Mouse (Mus musculus) E14TG2a.4 (cell line): ENCODE results near the gene Plekhm2.

Experiments used
- H3K27me3 ChIP-seq: 2 replicates; pipeline ENCODE4 v1.6.1; 2014; ENCODE audit warnings: low read length, control low read depth; ENCODE audit not compliant: insufficient read depth
- H3K36me3 ChIP-seq: 2 replicates; pipeline ENCODE4 v1.6.1; 2014; ENCODE audit warnings: low read length, control low read depth; ENCODE audit not compliant: insufficient read depth
- H3K4me1 ChIP-seq: replicated peaks from 2 replicates; pipeline ENCODE4 v1.6.1; 2014; ENCODE audit warnings: low read depth, low read length, control low read depth
- H3K4me3 ChIP-seq: replicated peaks from 2 replicates; pipeline ENCODE4 v1.5.1; 2014; ENCODE audit warnings: mild to moderate bottlenecking, low read length
- H3K9me3 ChIP-seq: 2 replicates; pipeline ENCODE4 v1.6.1; 2014; ENCODE audit warnings: low read length, control low read depth
- CTCF ChIP-seq: conservative IDR thresholded peaks from 2 replicates; pipeline ENCODE4 v1.5.1; 2014; ENCODE audit warnings: low read length
- NANOG ChIP-seq: IDR thresholded peaks from 2 replicates; pipeline ENCODE4 v1.6.1; 2014; ENCODE audit warnings: borderline replicate concordance, low read length, mixed read lengths
- POU5F1 ChIP-seq: IDR thresholded peaks from 2 replicates; pipeline ENCODE4 v1.6.1; 2014; ENCODE audit warnings: low read length, borderline replicate concordance

Plekhm2 gene

GRCm38 (mm10) chr4:141595138-141595537, 69.6 kb downstream of the Plekhm2 start:
- Histone ChIP-seq H3K4me3 (peak overlapping the region; percentile 96), H3K36me3 (peaks cover 72% of the 10 kb centered on the region), H3K4me1 (peaks cover 78% of the 10 kb centered on the region), H3K9me3 (no peaks in the 10 kb centered on the region), H3K27me3 (no peaks in the 10 kb centered on the region)
- TF ChIP-seq CTCF (no peak), NANOG (no peak), POU5F1 (no peak)

- Histone ChIP-seq H3K4me3 (no peak overlapping the region), H3K9me3 (no peaks in the 10 kb centered on the region), H3K36me3 (peaks cover 100% of the 10 kb centered on the region), H3K4me1 (peaks cover 91% of the 10 kb centered on the region), H3K27me3 (no peaks in the 10 kb centered on the region)
- TF ChIP-seq CTCF (peak; percentile 94), POU5F1 (no peak), NANOG (no peak)
These were observed 73.2 kb downstream of the Plekhm2 start for GRCm38 (mm10) chr4:141591547-141591946.

- TF ChIP-seq CTCF (no peak), POU5F1 (no peak), NANOG (no peak)
- no peaks in the 10 kb centered on the region for H3K27me3 ChIP-seq
- peaks cover 97% of the 10 kb centered on the region for H3K36me3 ChIP-seq
- H3K4me3 ChIP-seq: no peak overlapping the region
- no peaks in the 10 kb centered on the region for H3K9me3 ChIP-seq
- peaks cover 62% of the 10 kb centered on the region for H3K4me1 ChIP-seq
These were observed 80.8 kb downstream of the Plekhm2 start for GRCm38 (mm10) chr4:141583919-141584318.

GRCm38 (mm10) chr4:141581051-141581450, 83.6 kb downstream of the Plekhm2 start:
- H3K9me3 ChIP-seq: no peaks in the 10 kb centered on the region
- H3K4me1 ChIP-seq: peaks cover 68% of the 10 kb centered on the region
- H3K4me3 ChIP-seq: no peak overlapping the region
- peaks cover 94% of the 10 kb centered on the region for H3K36me3 ChIP-seq
- H3K27me3 ChIP-seq: no peaks in the 10 kb centered on the region
- TF ChIP-seq POU5F1: no peak
- no peak for TF ChIP-seq CTCF
- TF ChIP-seq NANOG: no peak

GRCm38 (mm10) chr4:141578833-141579232, 85.9 kb downstream of the Plekhm2 start:
- no peaks in the 10 kb centered on the region for H3K9me3 ChIP-seq
- peaks cover 72% of the 10 kb centered on the region for H3K36me3 ChIP-seq
- H3K4me1 ChIP-seq: peaks cover 70% of the 10 kb centered on the region
- no peak overlapping the region for H3K4me3 ChIP-seq
- H3K27me3 ChIP-seq: no peaks in the 10 kb centered on the region
- TF ChIP-seq CTCF: no peak

GRCm38 (mm10) chr4:141576877-141577276, 87.8 kb downstream of the Plekhm2 start:
- H3K4me3 ChIP-seq: 0 out of 2 replicates have a peak overlapping the region, but pooled peaks have one; percentile 17
- no peak for TF ChIP-seq POU5F1
- peak; percentile 74 for TF ChIP-seq CTCF
- peaks cover 53% of the 10 kb centered on the region for H3K36me3 ChIP-seq

GRCm38 (mm10) chr4:141576404-141576803, 88.3 kb downstream of the Plekhm2 start:
- peaks cover 49% of the 10 kb centered on the region for H3K36me3 ChIP-seq
- TF ChIP-seq CTCF (no peak), NANOG (no peak), POU5F1 (no peak)
- no peaks in the 10 kb centered on the region for H3K27me3 ChIP-seq
- peaks cover 75% of the 10 kb centered on the region for H3K4me1 ChIP-seq
- 0 out of 2 replicates have a peak overlapping the region, but pooled peaks have one; percentile 17 for H3K4me3 ChIP-seq
- no peaks in the 10 kb centered on the region for H3K9me3 ChIP-seq

More at GRCm38 (mm10) chr4:141576877-141577276, 87.8 kb downstream of the Plekhm2 start:
- Histone ChIP-seq H3K9me3 (no peaks in the 10 kb centered on the region), H3K4me1 (peaks cover 72% of the 10 kb centered on the region), H3K27me3 (no peaks in the 10 kb centered on the region)
